Mouse (Mus musculus) retina, embryonic 14.5 days (tissue): ENCODE results near the gene Ube4b.

Source experiments
- DNase-seq: peaks from one replicate; pipeline ENCODE4 v3.0.0-alpha.2; 2015; ENCODE audit warnings: low spot score

Gene Ube4b

DNA sequence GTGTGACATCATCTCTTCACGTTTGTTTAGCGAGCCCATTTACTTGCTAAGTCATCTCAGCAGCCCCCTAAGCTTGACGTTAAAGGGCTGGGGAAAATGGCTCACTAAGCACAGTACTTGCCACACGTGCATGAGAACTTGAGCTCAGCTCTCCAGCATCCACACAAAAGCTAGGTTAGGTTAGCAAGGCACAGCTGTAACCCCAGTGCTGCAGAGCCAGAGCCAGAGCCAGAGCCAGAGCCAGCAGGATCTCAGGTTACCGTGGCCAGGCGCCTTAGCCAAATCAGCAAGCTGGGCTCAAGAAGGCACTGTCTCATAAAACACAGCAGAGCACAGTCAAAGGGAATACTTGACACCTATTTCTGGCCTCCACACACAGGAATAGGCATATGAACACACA lies 31.0 kb downstream of the Ube4b start:
- no peak for DNase-seq

DNA sequence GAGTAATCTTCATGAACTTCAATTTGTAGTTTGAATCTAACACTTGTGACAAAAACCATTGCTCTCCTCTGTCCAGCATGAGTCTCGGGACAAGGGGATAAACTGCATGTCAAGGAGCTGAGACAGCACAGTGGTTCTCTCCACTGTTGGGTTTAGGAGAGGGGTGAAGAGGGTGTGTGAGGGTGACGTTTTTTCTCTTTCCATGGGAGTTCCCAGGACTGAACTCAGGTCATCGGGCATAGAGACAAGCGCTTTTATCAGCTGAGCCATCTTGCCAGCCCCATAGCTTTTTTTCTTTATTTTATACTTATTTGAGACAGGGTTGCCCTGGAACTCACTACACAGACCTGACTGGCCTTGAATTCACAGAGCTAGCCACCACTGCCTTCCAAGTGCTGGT lies 32.3 kb downstream of the Ube4b start:
- DNase-seq: no peak

DNA sequence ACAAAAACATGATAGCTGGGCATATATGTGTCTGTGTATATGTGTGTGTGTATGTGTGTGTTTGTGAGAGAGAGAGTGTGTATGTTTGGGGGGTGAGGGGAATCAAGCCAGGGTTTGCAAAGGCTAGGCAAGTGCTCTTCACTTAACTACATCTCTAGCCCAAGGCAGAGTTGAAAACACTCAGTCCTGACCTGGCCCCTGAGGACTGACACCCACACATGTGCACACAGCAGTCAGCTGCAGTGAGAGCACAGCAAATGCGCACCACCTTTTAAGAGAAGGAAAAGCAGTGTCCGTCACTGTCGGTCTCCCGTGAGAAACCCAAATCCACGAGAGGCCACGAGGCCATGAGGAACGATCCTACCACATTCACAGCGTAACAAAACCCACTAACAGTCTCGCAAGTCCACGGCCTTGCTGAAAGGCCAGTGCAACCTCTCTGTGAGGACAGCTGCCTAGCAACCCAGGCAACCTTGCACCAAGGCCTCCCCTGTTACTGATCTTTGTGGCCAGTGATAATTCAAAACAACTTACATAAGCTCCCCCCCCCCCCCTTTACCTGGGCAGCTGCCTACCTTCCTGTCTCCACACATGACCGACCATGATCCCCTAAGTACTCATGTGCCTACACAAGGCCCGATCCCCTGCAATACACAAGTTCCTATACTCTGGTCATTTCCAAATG lies 33.1 kb downstream of the Ube4b start:
- no peak for DNase-seq

DNA sequence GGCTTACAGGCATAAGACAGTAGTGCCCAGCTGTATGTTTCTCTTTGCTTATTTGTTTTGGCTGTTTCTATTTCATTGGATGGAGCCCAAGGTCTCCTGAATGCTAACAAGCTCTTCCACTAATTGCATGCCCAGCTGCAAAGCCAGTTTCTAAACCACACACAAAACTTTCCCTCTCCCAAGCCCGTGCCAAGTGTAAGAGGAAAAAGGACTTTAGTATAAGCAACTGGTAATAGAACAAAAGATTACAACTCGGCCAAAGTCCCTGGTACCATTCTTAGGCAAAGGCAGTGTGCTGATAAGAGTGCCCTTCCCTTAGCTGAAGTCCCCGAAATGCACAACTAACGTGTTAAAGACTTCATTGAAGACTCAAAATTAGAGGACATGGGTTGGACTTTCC lies 34.2 kb downstream of the Ube4b start:
- DNase-seq: no peak

DNA sequence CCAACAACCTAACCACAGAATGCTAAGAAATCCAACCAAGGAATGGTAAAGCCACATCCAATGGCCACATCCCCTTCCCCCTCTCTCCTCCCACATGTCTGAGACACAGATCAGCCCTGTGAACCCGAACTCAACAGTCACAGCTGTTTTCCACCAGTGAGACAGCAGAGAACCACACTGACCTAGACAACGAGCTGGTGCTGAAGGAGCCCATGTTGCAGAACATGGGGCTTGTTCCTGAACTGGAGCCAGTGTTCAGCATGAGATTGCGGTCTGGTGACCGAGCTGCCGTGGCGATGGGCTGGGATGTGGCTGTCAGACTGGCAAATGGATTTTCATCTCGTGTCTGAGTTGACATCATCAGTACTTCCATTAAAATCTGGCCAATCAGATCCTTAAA lies 45.5 kb downstream of the Ube4b start:
- DNase-seq: no peak

DNA sequence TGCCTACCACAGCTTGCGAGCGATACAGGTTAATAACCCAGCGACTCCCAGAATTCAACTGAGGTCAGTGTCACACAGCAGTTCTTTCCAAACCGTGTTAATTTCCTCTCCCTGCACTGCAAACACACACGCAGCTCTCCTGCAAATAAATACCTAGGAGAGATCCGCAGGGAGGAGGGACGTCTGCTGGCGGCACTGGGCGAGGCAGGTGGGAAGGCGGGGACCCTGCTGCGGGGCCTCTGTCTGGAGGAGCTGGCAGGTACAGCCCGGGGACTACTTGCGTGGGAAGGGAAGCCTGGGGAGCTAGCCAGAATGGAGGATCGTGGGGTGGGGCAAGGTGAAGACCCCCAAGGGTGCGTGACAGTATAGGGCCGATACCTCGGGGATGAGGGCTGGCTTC lies 46.7 kb downstream of the Ube4b start:
- no peak for DNase-seq

DNA sequence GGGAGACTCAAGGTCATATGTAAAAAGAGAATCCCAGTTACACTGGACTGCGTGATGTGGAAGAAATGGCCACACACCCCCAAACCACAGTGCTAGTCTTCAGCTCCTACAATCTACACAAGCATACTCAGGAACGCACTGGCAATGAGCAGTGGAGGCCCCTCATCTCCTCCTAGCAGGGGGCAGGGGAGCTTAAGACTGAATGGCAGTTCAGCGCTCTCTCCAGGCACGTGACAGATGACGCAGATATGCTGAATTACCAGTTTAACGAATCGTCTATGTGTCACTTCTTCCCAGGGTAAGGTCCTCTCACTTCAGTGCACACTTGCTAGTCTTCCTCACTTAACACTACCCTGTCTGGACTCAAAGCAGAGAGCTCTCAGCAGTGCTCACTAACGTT lies 47.7 kb downstream of the Ube4b start:
- no peak for DNase-seq

DNA sequence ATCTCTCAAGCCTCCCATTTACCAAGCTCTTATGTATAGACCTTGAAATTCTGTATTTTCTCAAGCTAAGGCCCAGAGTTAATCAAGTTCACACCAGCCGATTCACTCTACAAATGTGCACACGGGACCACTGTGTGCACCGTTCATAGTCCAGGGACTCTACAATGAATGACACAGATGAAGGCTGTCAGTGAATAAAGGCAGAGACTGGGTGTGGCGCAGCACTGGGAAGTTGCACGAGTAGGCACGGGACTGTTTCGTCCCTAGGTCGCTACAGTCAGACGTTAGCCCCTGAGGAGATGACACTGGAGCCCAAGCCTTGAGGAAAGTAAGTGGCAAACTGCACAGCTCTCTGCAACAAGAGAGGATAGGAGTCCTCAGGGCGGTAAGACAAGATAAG lies 50.5 kb downstream of the Ube4b start:
- DNase-seq: no peak

DNA sequence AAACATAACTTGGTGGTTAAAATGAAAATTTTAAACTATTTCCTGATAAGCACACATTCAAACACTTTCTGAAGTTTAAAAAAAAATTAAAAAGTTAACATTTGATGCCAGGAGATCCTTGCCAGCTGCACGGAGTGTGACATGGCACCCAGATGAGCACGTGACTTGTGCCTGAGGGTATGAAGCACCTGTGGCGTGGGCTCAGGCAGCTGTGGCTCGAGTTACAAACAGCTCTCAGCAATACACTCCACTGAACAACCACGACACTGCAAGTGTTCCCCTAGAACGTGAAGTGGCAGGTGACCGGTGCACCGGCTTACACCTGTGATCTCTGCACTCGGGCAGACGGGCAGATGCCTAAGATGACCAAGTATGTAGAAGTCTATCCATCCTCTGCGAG lies 51.9 kb downstream of the Ube4b start:
- no peak for DNase-seq

DNA sequence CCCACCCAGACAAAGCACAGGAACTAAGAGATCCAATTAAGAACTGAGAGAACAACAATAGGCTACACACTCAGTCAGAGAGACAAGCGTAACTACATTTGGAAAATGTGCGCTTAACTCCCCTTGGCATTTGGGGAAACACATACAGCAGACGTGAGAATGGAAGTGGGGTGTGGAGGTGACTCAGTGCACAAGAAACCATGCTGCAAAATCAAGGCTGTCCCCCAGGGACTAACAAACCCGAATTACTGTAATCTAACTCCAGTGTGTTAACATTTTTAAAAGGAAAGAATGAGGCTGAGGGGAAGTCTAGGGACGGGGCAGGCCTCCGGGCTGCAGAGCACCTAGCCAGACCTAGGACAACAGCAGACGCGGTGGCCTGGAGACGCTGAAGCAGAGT lies 52.6 kb downstream of the Ube4b start:
- no peak for DNase-seq

DNA sequence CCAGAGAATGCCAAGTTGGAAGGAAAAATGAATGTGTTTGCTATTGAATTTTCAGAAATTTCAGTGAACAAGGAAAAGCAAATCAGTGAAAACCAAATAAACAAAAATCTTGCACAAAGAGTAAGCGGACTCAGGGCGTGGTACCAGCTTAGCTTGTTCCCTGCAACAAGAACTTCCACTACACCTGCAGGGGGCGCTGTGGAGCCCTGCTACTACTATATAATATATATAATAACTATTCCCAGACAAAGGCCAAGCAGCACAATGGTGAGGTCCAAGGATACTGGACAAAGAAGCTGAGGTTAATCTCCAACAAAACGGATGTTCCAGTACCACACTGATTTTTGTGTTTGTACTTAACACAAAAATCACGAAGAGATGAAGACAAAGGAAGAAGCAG lies 53.1 kb downstream of the Ube4b start:
- peak; percentile 84 for DNase-seq

DNA sequence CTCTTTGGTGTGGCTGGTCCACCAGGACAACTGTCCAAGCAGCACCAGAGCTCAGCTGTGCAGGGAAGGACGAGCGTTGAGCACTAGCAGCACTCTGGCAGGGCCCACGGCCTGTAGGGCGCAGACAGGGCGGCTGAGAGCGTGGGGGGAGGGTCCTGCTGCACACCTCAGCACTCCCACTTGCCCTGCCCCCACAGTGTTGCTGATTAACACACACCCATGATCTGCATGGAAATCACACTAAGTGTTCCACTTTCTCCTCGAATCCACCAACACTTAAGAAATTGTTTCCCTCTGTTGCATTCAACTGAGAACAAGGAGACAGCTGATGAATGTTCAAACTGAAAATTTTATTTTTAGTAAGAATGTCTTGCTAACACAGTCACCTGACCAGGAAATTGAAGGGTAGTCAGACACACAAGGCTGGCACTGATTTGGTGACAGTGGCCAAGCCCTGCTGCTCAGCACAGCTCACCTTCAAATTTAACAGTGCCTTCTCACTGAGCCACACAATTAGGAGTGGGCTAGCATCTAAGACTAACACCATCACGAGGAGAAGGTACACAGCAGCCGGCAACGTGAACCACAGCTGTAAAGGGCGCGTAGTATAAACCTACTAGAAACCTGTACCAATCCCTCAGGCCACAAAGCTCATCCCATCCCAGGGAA lies 60.7 kb downstream of the Ube4b start:
- no peak for DNase-seq

DNA sequence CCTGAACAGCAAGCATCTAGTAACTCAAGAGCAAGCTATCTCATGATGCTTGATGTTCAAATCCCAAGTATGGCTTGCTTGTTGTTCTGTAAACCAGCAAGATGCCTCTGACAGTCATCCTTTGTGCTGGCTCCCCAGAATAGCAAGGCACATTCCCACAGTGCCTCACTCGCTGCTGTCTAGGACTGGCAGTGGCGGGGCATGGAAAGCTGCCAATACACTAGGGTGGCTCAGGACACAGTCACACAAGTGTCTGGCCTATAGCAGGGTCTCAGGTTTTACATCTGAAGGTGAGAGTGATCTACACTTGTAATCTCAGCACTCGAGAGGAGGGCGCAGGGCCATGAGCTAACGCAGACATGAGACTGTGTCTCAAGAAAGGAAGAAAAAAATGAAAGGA lies 61.7 kb downstream of the Ube4b start:
- no peak for DNase-seq

DNA sequence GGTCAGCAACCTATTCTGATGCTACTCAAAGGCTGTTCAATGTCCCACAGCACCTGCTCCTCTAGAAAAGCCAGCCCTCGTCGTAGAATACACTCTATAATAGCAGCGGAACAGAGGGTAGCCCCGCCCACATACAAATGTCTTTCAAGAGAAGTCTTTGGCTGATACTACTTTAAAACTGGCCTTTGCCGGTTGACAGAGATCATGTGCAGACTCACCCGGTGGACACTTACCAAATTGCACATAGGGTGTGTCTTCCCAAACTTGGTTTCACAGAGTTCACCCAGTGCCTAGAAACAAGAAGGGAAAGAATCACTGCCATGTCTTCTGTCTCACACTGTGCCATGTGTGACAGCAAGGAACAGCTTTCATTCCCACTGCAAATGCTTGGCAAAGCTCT lies 65.5 kb downstream of the Ube4b start:
- DNase-seq: no peak

DNA sequence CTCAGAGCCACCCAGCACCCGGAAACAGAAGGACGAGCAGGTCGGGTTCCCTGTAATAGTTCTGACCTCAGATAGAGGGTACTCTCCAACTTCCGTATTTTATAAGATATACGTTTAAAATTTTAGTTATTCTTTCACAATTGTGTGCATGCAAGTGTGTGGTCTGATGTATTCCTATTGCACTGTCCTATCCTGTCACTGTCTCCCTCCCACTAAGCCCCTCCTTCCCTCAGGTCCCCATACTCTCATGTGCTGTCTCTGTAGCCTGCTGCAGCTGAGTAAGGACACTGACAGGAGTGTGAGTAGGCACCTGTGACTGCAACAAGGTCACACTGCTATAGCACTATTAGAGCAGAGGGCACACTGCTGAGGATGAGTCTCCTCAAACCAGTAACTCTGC lies 65.9 kb downstream of the Ube4b start:
- DNase-seq: no peak

DNA sequence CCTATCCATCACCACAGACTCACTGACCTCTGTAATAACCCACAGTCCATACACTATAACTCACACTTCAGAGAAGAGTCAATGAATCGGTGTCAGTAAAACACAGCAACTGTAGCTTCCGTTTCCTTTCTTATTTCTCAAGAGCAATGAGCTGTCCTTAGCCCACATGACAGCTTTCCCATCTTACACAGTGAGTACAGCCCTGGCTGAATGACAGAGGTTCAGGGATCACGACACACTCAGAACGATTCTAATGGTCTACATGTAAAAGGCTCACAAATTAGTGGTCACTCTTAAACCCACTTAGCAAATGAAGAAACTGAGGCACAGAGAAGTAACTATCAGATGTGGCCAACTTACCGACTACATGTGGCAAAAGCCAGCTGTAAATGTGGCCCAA lies 68.6 kb downstream of the Ube4b start:
- no peak for DNase-seq

DNA sequence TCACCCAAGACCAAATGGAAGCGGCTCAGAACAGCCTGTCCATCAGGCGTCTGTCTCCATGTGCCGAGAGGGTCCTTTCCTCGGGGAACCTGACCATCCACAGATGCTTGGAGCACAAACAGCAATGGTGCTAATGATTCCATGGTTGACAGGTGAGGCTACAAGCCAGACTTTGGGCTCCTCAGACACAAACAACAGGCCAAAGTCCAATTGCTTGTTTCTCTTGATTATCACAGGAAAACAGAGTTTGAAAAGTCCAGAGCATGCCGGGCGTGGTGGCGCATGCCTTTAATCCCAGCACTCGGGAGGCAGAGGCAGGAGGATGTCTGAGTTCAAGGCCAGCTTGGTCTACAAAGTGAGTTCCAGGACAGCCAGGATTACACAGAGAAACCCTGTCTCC lies 71.9 kb downstream of the Ube4b start:
- no peak for DNase-seq

DNA sequence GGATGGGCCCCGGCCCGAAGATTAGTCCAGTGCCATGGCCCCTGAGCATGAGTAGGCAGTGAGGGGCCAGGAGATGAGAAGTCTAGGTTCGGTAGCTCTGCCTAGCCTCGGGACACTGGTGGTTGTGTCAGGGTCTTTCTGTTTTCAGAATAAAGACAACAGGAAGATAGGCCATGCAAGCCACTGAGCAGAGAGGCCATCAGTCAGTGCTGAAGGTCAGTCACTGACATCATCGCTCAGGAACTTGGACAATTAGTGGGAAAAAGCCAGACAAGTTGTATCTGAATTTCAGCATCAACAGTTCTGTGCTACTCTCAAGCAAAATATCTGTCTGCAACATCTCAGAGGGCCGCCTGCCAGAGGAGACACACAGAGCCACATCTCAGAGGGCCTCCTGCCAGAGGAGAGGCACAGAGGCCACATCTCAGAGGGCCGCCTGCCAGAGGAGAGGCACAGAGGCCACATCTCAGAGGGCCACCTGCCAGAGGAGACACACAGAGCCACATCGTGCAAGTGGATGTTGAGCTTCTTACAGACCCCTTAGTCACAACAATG lies 74.9 kb downstream of the Ube4b start:
- no peak for DNase-seq

DNA sequence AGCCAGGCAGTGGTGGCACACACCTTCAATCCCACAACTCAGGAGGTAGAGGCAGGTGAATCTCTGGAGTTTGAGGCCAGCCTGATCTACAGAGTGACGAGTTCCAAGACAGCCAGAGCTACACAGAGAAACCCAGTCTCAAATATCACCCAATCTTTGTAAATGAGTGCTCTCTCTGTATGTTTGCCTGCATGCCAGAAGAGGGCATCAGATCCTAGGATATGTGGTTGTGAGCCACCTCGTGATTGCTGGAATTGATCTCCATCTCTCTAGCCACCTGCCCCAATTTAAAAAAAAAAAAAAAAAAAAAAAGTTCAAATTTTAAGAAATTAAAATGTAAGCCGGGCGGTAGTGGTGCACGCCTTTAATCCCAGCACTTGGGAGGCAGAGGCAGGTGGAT lies 77.6 kb downstream of the Ube4b start:
- no peak for DNase-seq

DNA sequence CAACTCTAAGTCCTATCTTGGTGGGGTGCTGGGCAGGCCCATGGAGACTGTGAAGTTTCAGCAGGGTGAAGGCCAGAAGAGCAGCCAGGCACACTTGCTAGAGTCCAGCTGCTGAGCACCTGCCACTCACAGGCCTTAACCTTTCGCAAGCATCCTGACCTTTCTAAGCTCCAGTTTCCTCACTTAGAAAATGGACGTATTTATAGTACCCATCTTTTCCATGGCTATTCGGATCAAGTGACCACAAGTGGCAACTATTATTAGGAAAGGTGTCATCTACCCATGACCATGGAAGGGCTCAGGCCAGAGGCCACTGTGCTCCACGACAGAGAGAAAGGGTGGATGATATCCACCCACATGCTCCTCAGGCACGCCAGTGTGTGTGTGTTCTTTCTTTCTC lies 80.7 kb downstream of the Ube4b start:
- no peak for DNase-seq

DNA sequence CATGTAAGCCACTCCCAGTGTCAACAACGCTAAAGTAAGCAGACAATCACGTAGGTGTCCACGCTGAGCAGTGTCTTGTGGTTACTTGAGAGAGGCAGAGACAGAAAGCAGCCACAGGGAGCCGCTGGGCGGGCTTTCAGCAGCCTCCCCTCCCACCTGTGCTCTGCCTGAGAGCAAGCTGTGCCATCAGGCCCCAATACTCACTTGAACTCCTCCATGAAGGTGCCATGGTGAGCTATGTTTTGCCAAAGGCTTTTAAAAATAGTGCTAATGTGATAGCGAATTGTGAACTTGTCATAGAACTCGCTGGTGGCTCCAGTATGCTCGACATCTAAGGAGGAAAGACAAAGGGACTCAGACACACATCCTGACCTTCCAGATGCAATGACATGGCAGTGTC lies 82.2 kb downstream of the Ube4b start:
- DNase-seq: no peak

DNA sequence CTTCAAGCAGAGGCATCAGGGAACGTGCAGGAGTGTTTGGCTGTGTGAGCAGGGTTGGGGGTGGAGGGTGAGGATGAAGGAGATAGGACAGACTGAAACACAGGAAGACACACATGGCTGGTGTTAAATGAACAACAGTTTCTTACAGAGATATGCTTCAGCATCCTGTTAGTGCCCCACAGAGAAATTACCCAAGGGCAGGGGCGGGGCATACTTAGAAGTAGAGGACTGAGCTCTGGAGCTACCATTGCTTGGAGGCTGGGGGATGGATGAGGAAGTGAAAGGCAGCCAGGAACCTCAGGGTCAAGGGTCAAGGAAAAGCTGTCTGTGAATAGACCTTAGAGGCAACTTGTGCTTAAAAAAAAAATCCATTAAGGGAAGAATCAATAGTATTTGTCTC lies 85.9 kb downstream of the Ube4b start:
- no peak for DNase-seq

DNA sequence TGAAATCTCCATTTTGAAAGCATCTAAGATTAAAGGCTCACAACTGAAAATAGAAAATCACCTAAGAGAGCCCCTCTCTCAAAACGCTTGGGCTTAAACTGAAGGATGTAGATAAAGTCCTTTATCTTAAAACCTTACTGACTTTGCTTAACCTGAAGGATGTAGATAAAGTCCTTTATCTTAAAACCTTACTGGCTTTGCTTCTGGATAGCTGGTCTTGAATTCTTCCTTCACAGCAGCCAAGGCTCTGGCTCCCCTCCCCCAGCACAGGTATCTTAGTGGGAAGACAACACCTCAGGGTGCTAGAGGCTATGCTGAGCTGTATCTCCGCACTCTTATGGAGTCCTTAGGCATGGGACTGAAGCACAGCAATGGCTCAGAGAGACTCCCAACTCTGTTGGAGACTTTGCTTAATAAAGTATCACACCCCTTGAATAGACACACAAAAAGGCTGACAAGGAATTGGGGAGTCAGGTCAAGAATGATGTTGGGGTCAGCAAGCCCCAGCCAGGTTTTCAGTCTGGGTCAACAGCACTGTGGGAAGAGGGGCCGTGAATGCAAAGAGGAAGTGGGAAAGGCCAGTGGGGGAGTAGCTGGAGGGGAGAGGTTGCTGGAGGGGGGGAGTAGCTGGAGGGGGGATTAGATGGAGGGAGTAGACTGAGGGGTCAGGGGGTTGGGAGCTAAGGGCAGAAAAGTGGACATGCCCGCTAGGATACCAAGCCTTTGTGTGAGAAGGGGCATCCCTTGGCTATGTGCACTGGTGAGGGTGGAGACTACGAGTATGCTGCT lies 86.9 kb downstream of the Ube4b start:
- DNase-seq: no peak
